Mouse (Mus musculus): ENCODE results near the gene 4930558C23Rik. TPM values are rescaled to one million over a fixed set of nuclear protein-coding genes. Genes with fewer than 3 reads are reported as not detected.
"Not testable (repeated sequence)": the region's sequence is repeated elsewhere in the genome, so short reads cannot be mapped to it uniquely, and the experiment has no call there.

4930558C23Rik gene
- total RNA-seq, 2 experiments from 2014 or later, result not detected

- DNase-seq, result no peak
- intact Hi-C loops (cut with DNase I), result no loop called here
Observed at GRCm38 (mm10) chr3:95385401-95386075, 17.1 kb downstream of the 4930558C23Rik start.

- no peak for DNase-seq
- intact Hi-C loops (cut with DNase I), result no loop called here
Observed at GRCm38 (mm10) chr3:95373208-95373607, 29.4 kb downstream of the 4930558C23Rik start.

- intact Hi-C loops (cut with DNase I), result no loop called here
- no peak for DNase-seq
Observed at GRCm38 (mm10) chr3:95370101-95370500, 32.5 kb downstream of the 4930558C23Rik start.

- intact Hi-C loops (cut with DNase I); DNase-seq: not testable (repeated sequence)
Observed at GRCm38 (mm10) chr3:95360276-95360675, 42.4 kb downstream of the 4930558C23Rik start.

GRCm38 (mm10) chr3:95357746-95358145 is 44.9 kb downstream of the 4930558C23Rik start:
- intact Hi-C loops (cut with DNase I), result loop anchor here (5.0 kb wide), 1 partner anchor 75 kb away; the partner anchor contains the start of gene Arnt
- DNase-seq, result no peak

- peak; percentile 98 for DNase-seq
- intact Hi-C loops (cut with DNase I), result loop anchor here (5.0 kb wide), 1 partner anchor 75 kb away; the partner anchor contains the start of gene Arnt
Observed at GRCm38 (mm10) chr3:95356701-95357449, 45.8 kb downstream of the 4930558C23Rik start, which contains the start of gene Setdb1. Setdb1 (minus strand) TSS chr3:95357202.

- intact Hi-C loops (cut with DNase I), result loop anchor here (5.0 kb wide), 1 partner anchor 76 kb away; the partner anchor contains the start of gene Arnt
- not testable (repeated sequence) for DNase-seq
Observed at GRCm38 (mm10) chr3:95355911-95356544, 46.6 kb downstream of the 4930558C23Rik start.

- intact Hi-C loops (cut with DNase I), result loop anchor here (5.0 to 10.0 kb wide), 3 partner anchors 103 to 425 kb away; no protein-coding TSS in a partner anchor
- DNase-seq, result no peak
Observed at GRCm38 (mm10) chr3:95349491-95349890, 53.1 kb downstream of the 4930558C23Rik start.

- intact Hi-C loops (cut with DNase I), result loop anchor here (5.0 to 10.0 kb wide), 3 partner anchors 104 to 426 kb away; no protein-coding TSS in a partner anchor
- not testable (repeated sequence) for DNase-seq
Observed at GRCm38 (mm10) chr3:95348343-95348742, 54.3 kb downstream of the 4930558C23Rik start.

GRCm38 (mm10) chr3:95346454-95346853 is 56.2 kb downstream of the 4930558C23Rik start:
- intact Hi-C loops (cut with DNase I), result loop anchor here (5.0 to 10.0 kb wide), 3 partner anchors 106 to 428 kb away; no protein-coding TSS in a partner anchor
- DNase-seq, result no peak

- intact Hi-C loops (cut with DNase I), result loop anchor here (10.0 kb wide), 1 partner anchor 431 kb away; no protein-coding TSS in a partner anchor
- DNase-seq, result not testable (repeated sequence)
Observed at GRCm38 (mm10) chr3:95343356-95344000, 59.2 kb downstream of the 4930558C23Rik start.

GRCm38 (mm10) chr3:95338251-95338650 is 64.4 kb downstream of the 4930558C23Rik start:
- no peak for DNase-seq
- intact Hi-C loops (cut with DNase I), result no loop called here

- intact Hi-C loops (cut with DNase I), result no loop called here
Observed at GRCm38 (mm10) chr3:95337345-95337744, 65.3 kb downstream of the 4930558C23Rik start.

More at GRCm38 (mm10) chr3:95337345-95337744, 65.3 kb downstream of the 4930558C23Rik start:
- DNase-seq, result no peak

Other genes starting within 250 kb of the 4930558C23Rik start
- gene Sema6c, start 242.4 kb downstream of the 4930558C23Rik start, total RNA-seq (2021), result 100 to 1,000 TPM; 141 to 155 TPM
- gene Gabpb2, start 184.9 kb downstream of the 4930558C23Rik start, total RNA-seq (2021), result 1 to 10 TPM; 9.0 TPM
- 10 to 100 TPM; 62.1 to 62.4 TPM for gene Cdc42se1, start 174.1 kb downstream of the 4930558C23Rik start, total RNA-seq (2021)
- 100 to 1,000 TPM; 668 to 674 TPM for gene Mllt11, start 170.7 kb downstream of the 4930558C23Rik start, total RNA-seq (2021)
- gene Gm128, start 161.2 kb downstream of the 4930558C23Rik start, total RNA-seq (2021), result not detected
- under 1 TPM; 0.36 to 0.74 TPM for gene Bnipl, start 151.6 kb downstream of the 4930558C23Rik start, total RNA-seq (2021)
- gene Mindy1, start 121.5 kb downstream of the 4930558C23Rik start, total RNA-seq (2021), result 10 to 100 TPM; 29.7 to 32.6 TPM
- 10 to 100 TPM; 63.9 to 69.3 TPM for gene Prune1, start 120.8 kb downstream of the 4930558C23Rik start, total RNA-seq (2021)
- gene Anxa9, start 95.7 kb downstream of the 4930558C23Rik start, total RNA-seq (2021), result 1 to 10 TPM; 1.0 to 1.2 TPM
- gene Cers2, start 88.0 kb downstream of the 4930558C23Rik start, total RNA-seq (2021), result 10 to 100 TPM; 53.4 to 54.4 TPM
- 10 to 100 TPM; 60.0 to 64.4 TPM for gene Setdb1, start 45.6 kb downstream of the 4930558C23Rik start, total RNA-seq (2021)
- gene Arnt, start 31.5 kb upstream of the 4930558C23Rik start, total RNA-seq (2021), result 10 to 100 TPM; 40.4 to 46.1 TPM
- gene Ctsk, start 96.4 kb upstream of the 4930558C23Rik start, total RNA-seq (2021), result 1 to 10 TPM; 7.1 to 7.2 TPM
- gene Ctss, start 123.9 kb upstream of the 4930558C23Rik start, total RNA-seq (2021), result 1 to 10 TPM; 8.3 to 8.6 TPM
- gene Hormad1, start 156.8 kb upstream of the 4930558C23Rik start, total RNA-seq (2021), result not detected
- gene Golph3l, start 186.1 kb upstream of the 4930558C23Rik start, total RNA-seq (2021), result 10 to 100 TPM; 18.2 to 19.3 TPM
- gene Ensa, start 222.2 kb upstream of the 4930558C23Rik start, total RNA-seq (2021), result 100 to 1,000 TPM; 135 to 145 TPM

All from left cerebral cortex, postnatal 4 days (tissue).